Mouse (Mus musculus): Measurements from ENCODE around the gene Srpr. TPM values are rescaled to one million over a fixed set of nuclear protein-coding genes. Genes with fewer than 3 reads are reported as not detected.
A peak's percentile ranks its signal among the peaks of the same experiment; 100 is the strongest.

Gene Srpr
- polyA plus RNA-seq, 1 experiment from 2014 or later, result 81.3 TPM

DNA sequence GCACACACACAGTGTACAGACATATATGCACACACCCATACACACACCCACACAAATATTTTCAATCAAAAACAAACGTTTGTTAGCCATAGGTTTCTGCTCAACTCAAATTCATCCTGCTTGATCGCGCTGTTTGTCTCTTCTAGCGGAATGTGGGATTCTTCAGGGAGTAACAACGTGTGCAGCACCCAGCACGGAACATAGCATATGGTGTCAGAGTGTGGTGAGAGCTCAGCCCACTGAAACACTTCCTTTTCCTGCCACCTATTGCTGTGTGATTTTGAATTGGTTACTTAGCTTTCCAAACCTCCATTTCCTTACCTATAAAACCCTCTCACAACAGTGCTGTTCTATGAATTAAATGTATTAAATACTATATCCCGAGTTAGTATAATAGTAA, 29.9 kb upstream of the Srpr start:
- Histone ChIP-seq H3K4me3 (no peak overlapping the region), H3K4me1 (peaks cover 34% of the 10 kb centered on the region), H3K27ac (no peak overlapping the region), H3K36me3 (replicated peaks) (peaks cover 33% of the 10 kb centered on the region), H3K9me3 (no peaks in the 10 kb centered on the region), H3K27me3 (ENCODE audit: poor library complexity, severe bottlenecking) (no peaks in the 10 kb centered on the region)
- no peak for DNase-seq (ENCODE audit: extremely low spot score, low spot score)
- 92% methylated on average over 7 of the region's 7 CpGs for WGBS

DNA sequence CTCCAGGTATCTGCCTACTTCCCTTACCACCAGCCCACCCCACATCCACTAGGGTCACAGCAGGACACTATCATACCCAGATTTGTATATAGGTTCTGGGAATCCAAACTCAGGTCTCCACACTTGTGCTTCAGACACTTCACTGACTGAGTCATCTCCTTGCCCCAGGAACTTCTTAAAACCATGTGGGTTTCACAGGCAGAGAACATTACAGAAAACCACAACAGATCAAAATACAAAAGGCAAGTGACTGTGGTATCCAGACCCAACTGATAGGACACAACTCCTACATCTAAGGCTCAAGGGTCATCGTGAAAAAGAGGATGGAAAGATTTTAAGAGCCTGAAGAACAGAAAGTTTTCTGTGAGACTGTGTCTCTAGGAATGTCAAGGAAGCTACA, 26.6 kb upstream of the Srpr start:
- H3K4me1 ChIP-seq, result peaks cover 20% of the 10 kb centered on the region
- DNase-seq (ENCODE audit: extremely low spot score, low spot score), result no peak
- peaks cover 27% of the 10 kb centered on the region for H3K36me3 ChIP-seq (replicated peaks)
- no peaks in the 10 kb centered on the region for H3K27me3 ChIP-seq (ENCODE audit: poor library complexity, severe bottlenecking)
- H3K4me3 ChIP-seq, result no peak overlapping the region
- WGBS, result 92% methylated on average over 1 of the region's 1 CpGs
- no peak overlapping the region for H3K27ac ChIP-seq
- H3K9me3 ChIP-seq, result no peaks in the 10 kb centered on the region

DNA sequence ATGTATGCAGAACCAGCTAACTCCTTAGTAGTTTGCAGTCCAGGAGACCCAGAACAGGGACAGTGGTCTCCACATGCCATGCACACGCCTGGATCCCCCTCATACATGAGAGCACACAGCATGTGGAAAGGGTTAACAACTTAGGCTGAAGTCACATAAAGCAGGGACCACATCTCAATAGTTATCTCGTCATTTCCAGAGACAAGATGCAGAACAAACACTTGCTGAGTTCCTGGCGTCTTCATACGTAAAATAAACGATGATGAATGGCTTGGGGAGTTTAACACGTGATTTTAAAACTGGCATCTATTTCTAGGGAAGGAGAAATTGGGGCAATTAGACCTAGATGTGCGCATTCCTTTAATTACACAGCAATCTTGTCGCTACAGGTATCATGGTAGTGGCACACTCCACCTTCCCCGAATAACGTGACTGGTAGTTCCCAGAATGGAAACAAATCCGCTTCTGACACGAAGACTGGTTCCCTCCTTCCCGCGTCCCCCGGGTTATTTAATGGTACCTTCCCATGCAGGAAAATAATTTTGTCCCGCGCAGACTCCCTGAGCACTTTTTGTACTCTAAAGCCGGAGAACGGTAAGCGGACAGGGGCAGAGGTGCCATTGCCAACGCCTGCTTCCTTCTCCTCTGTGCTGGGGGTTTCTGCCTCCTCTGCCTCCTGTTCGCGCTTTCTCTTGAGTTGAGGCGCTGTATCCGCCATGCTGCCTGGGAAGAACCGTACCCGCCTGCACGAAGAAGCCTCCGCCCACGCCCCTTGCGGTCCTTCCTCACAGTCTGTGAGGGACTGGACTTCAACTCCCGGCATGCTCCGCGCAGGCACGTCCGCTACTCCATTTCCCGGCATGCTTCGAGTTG, 24.5 kb upstream of the Srpr start, which contains the start of gene Dcps:
Gene Dcps, minus strand, starts transcription at position 811 of the 873 bp plus-strand sequence.
- under 1% methylated on average over 38 of the region's 38 CpGs for WGBS
- Histone ChIP-seq H3K27me3 (ENCODE audit: poor library complexity, severe bottlenecking) (no peaks in the 10 kb centered on the region), H3K4me1 (peaks cover 20% of the 10 kb centered on the region), H3K36me3 (replicated peaks) (peaks cover 8% of the 10 kb centered on the region), H3K27ac (peak within 1 kb of the TSS; percentile 93), H3K9me3 (no peaks in the 10 kb centered on the region), H3K4me3 (peak within 1 kb of the TSS; percentile 75)
- DNase-seq (ENCODE audit: extremely low spot score, low spot score), result peak; percentile 94

DNA sequence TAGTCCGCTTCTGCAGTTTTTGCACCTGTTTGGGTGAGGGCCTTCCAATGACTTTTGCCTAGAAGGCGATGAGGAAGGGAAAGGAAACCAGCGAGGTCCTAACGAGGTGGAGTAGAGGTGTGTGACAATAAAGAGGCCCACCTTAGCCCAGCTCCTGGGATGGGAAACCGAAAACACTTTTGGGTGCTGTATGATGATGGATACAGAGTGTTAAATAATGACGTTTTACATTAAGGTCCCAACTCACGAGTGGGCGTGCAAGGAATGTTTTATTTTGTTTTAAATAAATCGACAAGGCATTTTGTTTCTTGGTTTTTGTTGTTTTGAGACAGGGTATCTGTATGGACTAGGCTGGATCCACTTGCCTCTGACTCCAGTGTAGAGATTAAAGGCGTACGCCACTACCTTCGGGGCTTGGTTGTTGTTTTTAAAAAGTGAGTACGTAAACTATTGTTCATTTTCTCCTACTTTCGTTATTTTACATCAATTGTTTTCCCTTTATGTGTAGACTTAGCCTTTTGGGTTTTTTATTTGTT, 23.8 kb upstream of the Srpr start:
- WGBS, result 51% methylated on average over 14 of the region's 14 CpGs
- no peaks in the 10 kb centered on the region for H3K9me3 ChIP-seq
- H3K4me3 ChIP-seq, result peak overlapping the region; percentile 75
- 0 out of 2 replicates have a peak, but pooled peaks cover under 1% of the 10 kb centered on the region for H3K36me3 ChIP-seq (replicated peaks)
- no peaks in the 10 kb centered on the region for H3K27me3 ChIP-seq (ENCODE audit: poor library complexity, severe bottlenecking)
- peaks cover 20% of the 10 kb centered on the region for H3K4me1 ChIP-seq
- H3K27ac ChIP-seq, result peak overlapping the region; percentile 93
- DNase-seq (ENCODE audit: extremely low spot score, low spot score), result no peak

DNA sequence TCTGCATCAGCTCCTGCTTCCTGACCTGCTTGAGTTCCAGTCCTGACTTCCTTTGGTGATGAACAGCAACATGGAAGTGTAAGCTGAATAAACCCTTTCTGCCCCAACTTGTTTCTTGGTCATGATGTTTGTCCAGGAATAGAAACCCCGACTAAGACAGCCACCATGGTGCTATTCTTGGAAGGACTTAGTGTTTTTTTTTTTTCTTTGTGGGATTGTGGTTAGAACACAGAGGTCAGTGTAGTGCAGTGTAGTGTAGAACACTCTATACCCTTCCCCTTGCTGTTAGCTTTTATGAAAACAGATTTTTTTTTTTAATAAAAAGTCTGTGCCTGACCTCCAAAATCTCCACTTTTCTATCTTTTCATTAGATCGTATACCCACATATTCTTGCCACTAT, 17.1 kb upstream of the Srpr start:
- no peak for DNase-seq (ENCODE audit: extremely low spot score, low spot score)
- 87% methylated on average over 2 of the region's 2 CpGs for WGBS
- H3K27ac ChIP-seq, result no peak overlapping the region
- no peak overlapping the region for H3K4me3 ChIP-seq
- H3K9me3 ChIP-seq, result no peaks in the 10 kb centered on the region
- peaks cover 15% of the 10 kb centered on the region for H3K36me3 ChIP-seq (replicated peaks)
- no peaks in the 10 kb centered on the region for H3K4me1 ChIP-seq
- no peaks in the 10 kb centered on the region for H3K27me3 ChIP-seq (ENCODE audit: poor library complexity, severe bottlenecking)

DNA sequence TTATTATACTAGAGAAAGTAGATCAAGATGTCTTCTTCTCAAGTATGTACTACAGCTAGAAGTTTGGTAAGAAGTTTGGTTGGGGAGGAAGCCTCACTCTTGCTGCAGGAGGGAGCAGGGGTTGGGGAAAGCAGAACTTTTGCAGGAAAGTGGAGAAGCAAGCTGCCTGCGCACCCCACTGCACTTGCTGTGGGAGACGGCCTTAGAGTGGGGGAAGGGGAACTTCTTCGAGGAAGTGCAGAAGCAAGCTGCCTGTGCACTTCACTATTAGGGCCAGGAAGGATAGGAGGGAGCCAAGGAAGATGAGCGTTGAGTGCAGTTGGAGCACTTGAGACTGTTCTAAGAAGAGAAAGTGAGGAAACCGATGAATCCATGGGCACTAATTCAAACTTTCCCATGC, 16.6 kb upstream of the Srpr start:
- Histone ChIP-seq H3K4me3 (no peak overlapping the region), H3K9me3 (no peaks in the 10 kb centered on the region), H3K27ac (no peak overlapping the region), H3K27me3 (ENCODE audit: poor library complexity, severe bottlenecking) (no peaks in the 10 kb centered on the region), H3K4me1 (no peaks in the 10 kb centered on the region), H3K36me3 (replicated peaks) (peaks cover 20% of the 10 kb centered on the region)
- 70% methylated on average over 5 of the region's 5 CpGs for WGBS
- DNase-seq (ENCODE audit: extremely low spot score, low spot score), result no peak

DNA sequence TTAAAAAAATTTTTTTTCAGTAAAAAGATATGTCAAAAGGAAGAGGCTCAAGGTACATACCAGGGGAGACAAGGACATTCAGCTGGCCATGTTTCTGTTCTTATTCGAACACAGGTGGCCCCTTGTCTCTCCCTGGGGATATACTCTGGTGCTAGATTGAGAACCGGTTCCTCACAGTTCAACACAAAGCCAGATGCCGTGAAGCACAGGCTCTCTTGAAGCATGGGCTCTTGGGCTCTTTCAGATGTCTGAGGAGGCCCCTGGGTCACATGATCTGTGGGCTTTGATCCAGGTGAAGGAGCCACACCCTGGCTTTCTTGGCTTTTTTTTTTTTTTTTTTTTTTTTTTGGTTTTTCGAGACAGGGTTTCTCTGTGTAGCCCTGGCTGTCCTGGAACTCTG, 13.5 kb upstream of the Srpr start:
- H3K27ac ChIP-seq, result no peak overlapping the region
- H3K36me3 ChIP-seq (replicated peaks), result peaks cover 49% of the 10 kb centered on the region
- no peaks in the 10 kb centered on the region for H3K9me3 ChIP-seq
- no peaks in the 10 kb centered on the region for H3K4me1 ChIP-seq
- WGBS, result 91% methylated on average over 4 of the region's 4 CpGs
- H3K27me3 ChIP-seq (ENCODE audit: poor library complexity, severe bottlenecking), result no peaks in the 10 kb centered on the region
- no peak for DNase-seq (ENCODE audit: extremely low spot score, low spot score)
- H3K4me3 ChIP-seq, result no peak overlapping the region

DNA sequence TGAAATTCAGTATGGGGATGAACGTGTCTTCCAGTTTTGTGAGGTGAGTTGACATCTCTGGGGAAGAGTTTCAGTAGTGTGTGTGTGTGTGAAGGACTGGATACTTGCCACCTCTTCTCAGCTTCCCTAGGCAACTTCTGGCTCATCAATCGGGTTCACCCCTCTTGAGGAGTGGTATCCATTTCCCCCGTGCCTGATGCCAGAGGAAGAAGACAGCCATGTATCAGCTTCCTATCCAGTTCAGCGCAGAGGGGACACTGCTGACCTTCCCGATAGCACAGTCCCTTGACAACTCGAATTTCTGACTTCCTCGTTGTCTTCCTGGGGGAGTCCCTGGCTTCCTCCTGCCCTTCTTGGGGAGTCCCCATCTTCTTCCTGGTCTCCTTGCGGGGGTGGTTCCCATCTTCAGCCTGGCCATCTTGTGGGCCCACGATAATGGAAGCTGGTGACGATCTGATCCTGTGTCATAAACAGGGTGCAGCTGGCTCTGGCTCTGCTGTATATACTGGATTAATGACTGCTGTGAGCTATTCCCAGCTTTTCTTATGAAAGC, 12.5 kb upstream of the Srpr start:
- H3K27ac ChIP-seq, result no peak overlapping the region
- no peak overlapping the region for H3K4me3 ChIP-seq
- DNase-seq (ENCODE audit: extremely low spot score, low spot score), result no peak
- 93% methylated on average over 10 of the region's 10 CpGs for WGBS
- H3K9me3 ChIP-seq, result no peaks in the 10 kb centered on the region
- H3K27me3 ChIP-seq (ENCODE audit: poor library complexity, severe bottlenecking), result no peaks in the 10 kb centered on the region
- H3K36me3 ChIP-seq (replicated peaks), result peaks cover 51% of the 10 kb centered on the region
- H3K4me1 ChIP-seq, result no peaks in the 10 kb centered on the region

DNA sequence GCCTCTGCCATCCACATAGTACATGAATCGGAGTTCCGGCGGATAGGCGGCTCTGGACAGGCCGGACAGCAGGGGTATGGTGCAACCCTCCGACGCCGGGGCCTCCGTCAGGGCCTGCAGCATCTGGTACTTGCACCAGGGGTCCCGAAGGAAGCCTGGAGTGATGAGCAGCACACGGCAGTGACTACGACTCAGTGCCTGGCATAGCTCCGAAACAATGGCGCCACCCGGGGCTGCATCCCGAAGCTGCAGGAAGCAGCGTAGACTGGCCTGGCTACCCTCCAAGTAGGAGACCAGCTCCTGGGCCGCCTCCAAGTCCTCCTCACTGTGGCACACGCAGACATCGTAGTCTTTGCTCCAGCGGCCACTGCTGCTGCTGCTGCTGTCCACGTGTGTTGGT, 11.3 kb upstream of the Srpr start:
- no peaks in the 10 kb centered on the region for H3K4me1 ChIP-seq
- H3K36me3 ChIP-seq (replicated peaks), result peaks cover 51% of the 10 kb centered on the region
- H3K27me3 ChIP-seq (ENCODE audit: poor library complexity, severe bottlenecking), result no peaks in the 10 kb centered on the region
- H3K4me3 ChIP-seq, result no peak overlapping the region
- no peaks in the 10 kb centered on the region for H3K9me3 ChIP-seq
- H3K27ac ChIP-seq, result no peak overlapping the region
- WGBS, result 76% methylated on average over 22 of the region's 22 CpGs
- no peak for DNase-seq (ENCODE audit: extremely low spot score, low spot score)

DNA sequence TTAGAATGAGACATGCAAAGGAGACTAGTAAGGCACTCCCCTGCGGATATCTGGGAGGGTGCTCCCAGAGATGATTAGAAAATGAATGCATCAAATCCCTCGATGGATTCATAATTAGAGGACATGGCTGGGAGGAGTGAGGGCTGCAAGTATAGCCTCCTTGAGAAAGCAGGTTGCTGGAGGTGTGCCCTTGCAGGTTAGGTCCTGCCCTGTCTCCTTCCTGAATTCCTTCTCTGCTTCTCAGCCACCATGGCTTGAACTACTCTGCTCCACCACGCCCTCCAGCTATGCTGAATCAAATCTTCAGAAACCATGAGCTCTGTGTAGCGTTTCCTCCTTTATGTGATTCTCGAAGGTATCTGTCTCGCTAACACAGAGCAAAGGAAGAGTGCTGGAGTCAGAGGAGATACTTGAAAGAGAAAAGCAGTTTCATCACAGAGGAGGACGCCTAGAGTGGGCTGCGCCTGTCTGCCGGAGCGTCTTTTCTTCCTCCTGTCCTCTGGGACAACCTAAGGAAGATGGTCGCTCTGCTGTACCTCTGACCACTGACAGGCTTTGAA, 6.9 kb upstream of the Srpr start:
- H3K4me1 ChIP-seq, result no peaks in the 10 kb centered on the region
- H3K27me3 ChIP-seq (ENCODE audit: poor library complexity, severe bottlenecking), result no peaks in the 10 kb centered on the region
- H3K27ac ChIP-seq, result no peak overlapping the region
- no peak for DNase-seq (ENCODE audit: extremely low spot score, low spot score)
- H3K9me3 ChIP-seq, result no peaks in the 10 kb centered on the region
- peaks cover 34% of the 10 kb centered on the region for H3K36me3 ChIP-seq (replicated peaks)
- H3K4me3 ChIP-seq, result no peak overlapping the region
- WGBS, result 77% methylated on average over 11 of the region's 11 CpGs

DNA sequence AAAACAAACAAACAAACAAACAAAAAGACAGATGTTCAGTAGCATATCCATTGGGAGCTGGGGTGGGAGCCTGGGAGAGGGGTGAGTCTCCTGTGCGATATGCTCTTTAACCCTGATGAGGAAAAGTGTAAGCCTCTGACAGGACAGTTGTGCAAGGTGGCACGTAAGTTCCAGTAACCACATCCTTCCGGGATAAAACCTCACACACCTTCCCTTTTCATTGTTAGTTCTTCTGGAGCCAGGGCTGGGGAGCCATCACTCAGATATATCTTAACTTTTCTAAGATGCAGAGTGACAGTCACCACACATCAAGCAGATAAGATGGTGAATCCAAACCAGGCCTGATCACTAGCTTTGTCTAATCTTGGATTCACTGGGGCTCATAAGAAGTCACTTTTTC, 5.9 kb upstream of the Srpr start:
- no peaks in the 10 kb centered on the region for H3K27me3 ChIP-seq (ENCODE audit: poor library complexity, severe bottlenecking)
- no peaks in the 10 kb centered on the region for H3K9me3 ChIP-seq
- no peak overlapping the region for H3K27ac ChIP-seq
- DNase-seq (ENCODE audit: extremely low spot score, low spot score), result no peak
- no peak overlapping the region for H3K4me3 ChIP-seq
- peaks cover 8% of the 10 kb centered on the region for H3K4me1 ChIP-seq
- 95% methylated on average over 3 of the region's 3 CpGs for whole genome bisulfite sequencing
- H3K36me3 ChIP-seq (replicated peaks), result peaks cover 24% of the 10 kb centered on the region

DNA sequence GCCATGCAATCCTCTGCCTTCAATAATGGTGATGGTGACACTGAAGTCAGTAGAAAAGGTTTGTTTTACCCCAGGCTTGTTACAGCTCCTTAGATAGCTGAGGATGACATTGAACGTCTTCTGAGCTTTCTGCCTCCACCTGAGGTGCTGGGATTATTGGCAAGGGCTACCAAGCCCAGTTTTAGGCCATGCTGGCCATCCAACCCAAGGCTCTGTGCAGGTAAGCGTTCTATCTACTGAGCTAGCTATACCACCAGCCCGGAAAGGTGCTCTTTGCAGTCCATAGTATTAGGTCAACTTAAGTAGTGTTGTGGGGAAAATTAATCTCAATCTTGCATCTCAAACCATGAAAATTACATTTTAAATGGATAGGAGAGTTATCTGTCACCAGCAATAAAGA, 2.4 kb upstream of the Srpr start:
- WGBS, result 91% methylated on average over 3 of the region's 3 CpGs
- H3K4me1 ChIP-seq, result peaks cover 25% of the 10 kb centered on the region

DNA sequence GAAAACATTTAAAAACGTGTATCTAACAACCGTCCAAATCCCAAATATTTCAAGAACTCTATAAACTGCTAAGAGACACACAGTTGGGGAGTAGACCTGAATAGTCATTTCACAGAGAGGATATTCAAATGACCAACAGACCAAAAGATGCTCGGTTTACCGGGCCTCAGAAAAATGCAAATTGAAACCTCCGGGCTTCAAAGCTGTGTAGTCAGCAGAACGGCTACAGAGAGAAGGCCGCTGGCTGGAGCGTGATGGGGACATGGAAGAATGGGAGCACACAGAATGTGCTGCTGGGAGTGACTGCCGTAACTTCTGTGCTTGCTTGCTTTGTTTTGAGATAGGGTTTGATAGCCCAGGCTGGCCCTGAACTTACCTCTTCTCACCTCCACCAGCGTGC, 1.6 kb upstream of the Srpr start:
- H3K4me1 ChIP-seq, result peaks cover 25% of the 10 kb centered on the region
- no peaks in the 10 kb centered on the region for H3K9me3 ChIP-seq
- no peaks in the 10 kb centered on the region for H3K36me3 ChIP-seq (replicated peaks)
- no peaks in the 10 kb centered on the region for H3K27me3 ChIP-seq (ENCODE audit: poor library complexity, severe bottlenecking)
- 90% methylated on average over 10 of the region's 10 CpGs for WGBS
- no peak overlapping the region for H3K4me3 ChIP-seq
- no peak overlapping the region for H3K27ac ChIP-seq
- DNase-seq (ENCODE audit: extremely low spot score, low spot score), result no peak

More for the DNA sequence above, 2.4 kb upstream of the Srpr start:
- Histone ChIP-seq H3K36me3 (replicated peaks) (no peaks in the 10 kb centered on the region), H3K4me3 (no peak overlapping the region), H3K27me3 (ENCODE audit: poor library complexity, severe bottlenecking) (no peaks in the 10 kb centered on the region), H3K9me3 (no peaks in the 10 kb centered on the region), H3K27ac (no peak overlapping the region)
- no peak for DNase-seq (ENCODE audit: extremely low spot score, low spot score)
